8 mouse cellular contexts compared by ENCODE assay signal in genomic region chr13:17027846-17028529, GRCm38 (mm10).
A peak's percentile ranks its signal among the peaks of the same experiment; 100 is the strongest.
DNase-seq lines count a peak whose midpoint lies in the region; ATAC-seq and TF ChIP-seq lines count a peak whose summit lies in the region.
"Had no signal": no experiment of that assay in that cellular context is flagged by ENCODE, and none has a peak within 500 bp of the region (broad histone marks: within the 10 kb centered on the region; RNA-seq: fewer than 3 reads in every experiment).

No protein-coding gene starts in this region.

- no peaks in the 10 kb centered on the region for H3K9me3 ChIP-seq in lung, postnatal 0 days (ENCODE audit: low read length)
- H3K9me3 ChIP-seq in stomach, embryonic 14.5 days (ENCODE audit: control insufficient read depth, low read depth, low read length): no peaks in the 10 kb centered on the region
- H3K9me3 ChIP-seq: forebrain, embryonic 15.5 days had no signal

- intact Hi-C loops in left cerebral cortex, postnatal 36 days (cut with DNase I): loop anchor here (10.0 kb wide), 1 partner anchor 1013 kb away; the partner anchor contains the start of gene Inhba

- no peaks in the 10 kb centered on the region for H3K27me3 ChIP-seq in lung, postnatal 0 days (replicated peaks; ENCODE audit: insufficient read depth, low read length)
- H3K27me3 ChIP-seq in stomach, embryonic 14.5 days (ENCODE audit: control insufficient read depth, insufficient read depth, low read length): no peaks in the 10 kb centered on the region
- H3K27me3 ChIP-seq: forebrain, embryonic 15.5 days had no signal

- DNase-seq in lung, postnatal 0 days (ENCODE audit: low spot score): no peak
- no peak for DNase-seq in lung, postnatal 10 days
- DNase-seq in liver: peak; percentile 14
- no peak for DNase-seq in left cerebral cortex, postnatal 36 days (ENCODE audit: low spot score in 2 of 2)
- no peak for DNase-seq in heart, adult 9 months (ENCODE audit: low spot score in 2 of 2)

- 87% methylated on average over 4 of the region's 4 CpGs for WGBS in lung, postnatal 0 days
- 97% methylated on average over 4 of the region's 4 CpGs for WGBS in stomach, embryonic 14.5 days

- H3K9ac ChIP-seq in lung, postnatal 0 days (replicated peaks; ENCODE audit: low read depth): no peak overlapping the region
- H3K9ac ChIP-seq in stomach, embryonic 14.5 days (replicated peaks; ENCODE audit: low read depth, low read length): no peak overlapping the region
- H3K9ac ChIP-seq: forebrain, embryonic 15.5 days had no signal

- TF ChIP-seq CTCF in lung, postnatal 0 days (IDR thresholded peaks at IDR 0.05): no peak

- H3K4me1 ChIP-seq in lung, postnatal 0 days (ENCODE audit: insufficient read depth, low read depth, low read length): no peaks in the 10 kb centered on the region
- H3K4me1 ChIP-seq in stomach, embryonic 14.5 days (ENCODE audit: control insufficient read depth, insufficient read depth, low read length): no peaks in the 10 kb centered on the region
- H3K4me1 ChIP-seq: forebrain, embryonic 15.5 days had no signal

- H3K4me3 ChIP-seq in lung, postnatal 0 days (ENCODE audit: low read depth, low read length): no peak overlapping the region
- H3K4me3 ChIP-seq in stomach, embryonic 14.5 days (ENCODE audit: low read depth, low read length): no peak overlapping the region
- H3K4me3 ChIP-seq: forebrain, embryonic 15.5 days had no signal

- ATAC-seq in lung, postnatal 0 days: peak; percentile 37; the same call in 1 of the 2 replicates
- ATAC-seq in common myeloid progenitor, adult 5-6 weeks (replicated peaks; ENCODE audit: low read depth, poor library complexity, severe bottlenecking): peak; percentile 69
- ATAC-seq in stomach, embryonic 14.5 days (ENCODE audit: insufficient number of reproducible peaks, insufficient read depth, low FRiP score, low read depth): peak; percentile 86; the same call in 1 of the 2 replicates

- no peak overlapping the region for H3K4me2 ChIP-seq in lung, postnatal 0 days (replicated peaks; ENCODE audit: low read depth, low read length)
- H3K4me2 ChIP-seq in stomach, embryonic 14.5 days (replicated peaks; ENCODE audit: low read depth, low read length): no peak overlapping the region
- H3K4me2 ChIP-seq: forebrain, embryonic 15.5 days had no signal

- no peak overlapping the region for H3K27ac ChIP-seq in lung, postnatal 0 days (ENCODE audit: low read length)
- H3K27ac ChIP-seq in stomach, embryonic 14.5 days (ENCODE audit: low read length): no peak overlapping the region
- H3K27ac ChIP-seq: forebrain, embryonic 15.5 days had no signal

- no peaks in the 10 kb centered on the region for H3K36me3 ChIP-seq in lung, postnatal 0 days (ENCODE audit: insufficient read depth, low read length)
- no peaks in the 10 kb centered on the region for H3K36me3 ChIP-seq in stomach, embryonic 14.5 days (ENCODE audit: control insufficient read depth, insufficient read depth, low read length)
- H3K36me3 ChIP-seq: forebrain, embryonic 15.5 days had no signal

- TF ChIP-seq EP300 in lung, postnatal 0 days (IDR thresholded peaks at IDR 0.05): no peak
